Mouse (Mus musculus) inflammation-experienced regulatory T-cells, adult 16 weeks (primary cell): ENCODE measurements around the gene Sult2a4. TPM values are rescaled to one million over a fixed set of nuclear protein-coding genes. Genes with fewer than 3 reads are reported as not detected.

Source experiments
- polyA plus RNA-seq: library from polyadenylated mRNA; unstranded; fragments of 100-300 nt; shearing (Covaris generic); gene quantifications from one replicate; pipeline ENCODE4 v1.2.1, GENCODE M21; 2017

Gene Sult2a4
- polyA plus RNA-seq, result not detected

DNA sequence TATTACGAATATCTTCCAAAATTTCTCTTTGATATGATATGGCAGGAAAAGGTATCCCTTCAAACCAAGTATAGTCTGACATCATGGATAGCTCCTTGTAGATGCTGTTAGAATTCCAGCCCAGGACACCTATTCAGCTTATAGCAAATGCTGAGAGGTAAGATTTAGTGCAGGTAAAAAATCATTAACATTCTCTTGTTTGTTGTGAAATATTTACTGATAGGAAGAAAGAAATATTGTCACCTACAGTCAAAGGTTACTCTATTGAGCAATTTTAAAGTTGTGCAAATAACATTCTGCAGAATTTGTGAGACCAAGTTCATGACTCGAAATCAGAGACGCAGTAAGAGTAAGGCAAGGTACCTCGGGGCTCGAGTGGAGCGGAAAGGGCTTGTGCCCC is at the start of gene Sult2a4:
Sult2a4 (minus strand) TSS at position 101 of the 400 bp plus-strand sequence.

Other genes starting within 250 kb of the Sult2a4 start
- gene Sult2a1, start 152.2 kb downstream of the Sult2a4 start, polyA plus RNA-seq, result not detected
- gene Sult2a3, start 133.4 kb upstream of the Sult2a4 start, polyA plus RNA-seq, result not detected